Mouse (Mus musculus): ENCODE data around the gene Antxr1.

Gene Antxr1

GRCm38 (mm10) chr6:87292911-87293851 is 42.4 kb downstream of the Antxr1 start:
- DNase-seq (ENCODE audit: low read depth, low spot score) = no peak

- DNase-seq (ENCODE audit: low read depth, low spot score) = no peak
These were observed 48.4 kb downstream of the Antxr1 start for GRCm38 (mm10) chr6:87287251-87287650.

- peak; percentile 37 for DNase-seq (ENCODE audit: low read depth, low spot score)
These were observed 50.3 kb downstream of the Antxr1 start for GRCm38 (mm10) chr6:87285365-87285749.

- DNase-seq (ENCODE audit: low read depth, low spot score) = peak; percentile 58
These were observed 50.8 kb downstream of the Antxr1 start for GRCm38 (mm10) chr6:87284716-87285364.

- DNase-seq (ENCODE audit: low read depth, low spot score) = no peak
These were observed 53.3 kb downstream of the Antxr1 start for GRCm38 (mm10) chr6:87282346-87282781.

- no peak for DNase-seq (ENCODE audit: low read depth, low spot score)
These were observed 53.9 kb downstream of the Antxr1 start for GRCm38 (mm10) chr6:87281771-87282170.

- no peak for DNase-seq (ENCODE audit: low read depth, low spot score)
These were observed 57.5 kb downstream of the Antxr1 start for GRCm38 (mm10) chr6:87278151-87278550.

- DNase-seq (ENCODE audit: low read depth, low spot score) = peak; percentile 49
These were observed 58.1 kb downstream of the Antxr1 start for GRCm38 (mm10) chr6:87277527-87277926.

GRCm38 (mm10) chr6:87276941-87277340 is 58.7 kb downstream of the Antxr1 start:
- peak; percentile 32 for DNase-seq (ENCODE audit: low read depth, low spot score)

GRCm38 (mm10) chr6:87274779-87275178 is 60.8 kb downstream of the Antxr1 start:
- DNase-seq (ENCODE audit: low read depth, low spot score) = peak; percentile 43

- DNase-seq (ENCODE audit: low read depth, low spot score) = no peak
These were observed 61.8 kb downstream of the Antxr1 start for GRCm38 (mm10) chr6:87273791-87274190.

- no peak for DNase-seq (ENCODE audit: low read depth, low spot score)
These were observed 62.5 kb downstream of the Antxr1 start for GRCm38 (mm10) chr6:87273141-87273540.

- peak; percentile 83 for DNase-seq (ENCODE audit: low read depth, low spot score)
These were observed 63.4 kb downstream of the Antxr1 start for GRCm38 (mm10) chr6:87272202-87272601.

GRCm38 (mm10) chr6:87270452-87270851 is 65.2 kb downstream of the Antxr1 start:
- DNase-seq (ENCODE audit: low read depth, low spot score) = no peak

- no peak for DNase-seq (ENCODE audit: low read depth, low spot score)
These were observed 65.7 kb downstream of the Antxr1 start for GRCm38 (mm10) chr6:87269950-87270349.

- no peak for DNase-seq (ENCODE audit: low read depth, low spot score)
These were observed 73.0 kb downstream of the Antxr1 start for GRCm38 (mm10) chr6:87262666-87263065.

GRCm38 (mm10) chr6:87258976-87259375 is 76.6 kb downstream of the Antxr1 start:
- peak; percentile 38 for DNase-seq (ENCODE audit: low read depth, low spot score)

- peak; percentile 36 for DNase-seq (ENCODE audit: low read depth, low spot score)
These were observed 77.4 kb downstream of the Antxr1 start for GRCm38 (mm10) chr6:87257981-87258775.

GRCm38 (mm10) chr6:87257471-87257870 is 78.2 kb downstream of the Antxr1 start:
- no peak for DNase-seq (ENCODE audit: low read depth, low spot score)

GRCm38 (mm10) chr6:87255668-87256067 is 80.0 kb downstream of the Antxr1 start:
- DNase-seq (ENCODE audit: low read depth, low spot score) = no peak

- DNase-seq (ENCODE audit: low read depth, low spot score) = peak; percentile 46
These were observed 80.9 kb downstream of the Antxr1 start for GRCm38 (mm10) chr6:87254756-87255155.

- DNase-seq (ENCODE audit: low read depth, low spot score) = no peak
These were observed 83.9 kb downstream of the Antxr1 start for GRCm38 (mm10) chr6:87251716-87252115.
